Mouse (Mus musculus) urinary bladder, adult 2 months (tissue): ENCODE results near the gene Prss57. TPM values are rescaled to one million over a fixed set of nuclear protein-coding genes. Genes with fewer than 3 reads are reported as not detected.
A peak's percentile ranks its signal among the peaks of the same experiment; 100 is the strongest.

Experiments used
- DNase-seq: peaks from one replicate; pipeline ENCODE4 v3.0.0; 2022; ENCODE audit warnings: low spot score
- polyA plus RNA-seq: library from polyadenylated mRNA; depleted of rRNA; stranded (reverse); fragments of >200 nt; gene quantifications from 2 replicates; pipeline ENCODE4 v1.2.3, GENCODE M21; 2012; rRNA removed

Prss57 gene
- polyA plus RNA-seq, 1 experiment: 0.47 TPM

DNA sequence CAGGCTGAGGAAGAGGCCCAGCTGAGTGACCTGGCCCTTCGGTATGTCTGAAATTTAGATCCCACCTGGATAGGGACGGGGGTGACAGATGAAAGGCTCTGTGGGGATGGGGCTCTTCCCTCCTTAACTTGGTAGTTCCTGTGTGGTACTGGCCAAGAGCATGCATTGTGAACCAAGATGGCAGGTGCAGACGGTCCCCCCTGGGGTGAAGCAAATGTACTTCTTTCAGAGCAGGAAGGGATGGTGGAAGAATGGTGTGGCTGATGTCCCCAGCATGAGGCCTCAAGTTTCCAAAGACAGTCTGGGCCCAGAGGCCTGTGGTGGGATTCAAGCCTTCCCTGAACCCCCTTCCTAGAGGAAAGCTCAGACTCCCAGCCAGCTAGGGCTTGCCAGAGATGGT, 34.9 kb downstream of the Prss57 start:
- DNase-seq: no peak

DNA sequence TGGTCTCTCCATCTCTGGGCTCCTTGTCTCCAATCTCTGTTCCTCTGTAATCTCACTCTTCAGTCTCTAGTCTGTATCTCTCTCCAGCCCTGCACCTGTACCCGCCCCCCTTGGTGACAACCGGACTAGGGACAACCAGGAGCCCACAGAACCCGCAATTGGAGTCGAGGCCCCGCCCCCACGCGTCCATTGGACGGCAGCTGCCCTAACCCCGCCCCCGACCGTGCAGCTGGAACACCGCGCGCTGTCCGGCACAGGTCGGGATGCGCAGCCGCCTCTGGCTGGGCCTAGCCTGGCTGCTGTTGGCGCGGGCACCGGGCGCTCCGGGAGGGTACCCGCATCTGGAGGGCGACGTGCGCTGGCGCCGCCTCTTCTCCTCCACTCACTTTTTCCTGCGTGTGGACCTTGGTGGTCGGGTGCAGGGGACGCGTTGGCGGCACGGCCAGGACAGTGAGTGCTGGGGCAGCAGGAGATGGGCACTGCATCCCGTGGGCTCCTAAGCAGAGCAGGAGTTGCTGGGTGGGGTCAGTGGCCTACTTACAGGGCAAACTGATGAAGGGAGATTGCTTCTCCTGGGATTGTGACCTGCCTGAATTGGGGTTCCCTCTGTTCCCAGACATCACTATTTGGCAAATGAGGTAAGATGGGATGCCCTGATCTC, 35.8 kb downstream of the Prss57 start, which contains the start of gene Fgf22:
Fgf22 (plus strand) TSS at position 221 of the 661 bp plus-strand sequence.
- no peak for DNase-seq

DNA sequence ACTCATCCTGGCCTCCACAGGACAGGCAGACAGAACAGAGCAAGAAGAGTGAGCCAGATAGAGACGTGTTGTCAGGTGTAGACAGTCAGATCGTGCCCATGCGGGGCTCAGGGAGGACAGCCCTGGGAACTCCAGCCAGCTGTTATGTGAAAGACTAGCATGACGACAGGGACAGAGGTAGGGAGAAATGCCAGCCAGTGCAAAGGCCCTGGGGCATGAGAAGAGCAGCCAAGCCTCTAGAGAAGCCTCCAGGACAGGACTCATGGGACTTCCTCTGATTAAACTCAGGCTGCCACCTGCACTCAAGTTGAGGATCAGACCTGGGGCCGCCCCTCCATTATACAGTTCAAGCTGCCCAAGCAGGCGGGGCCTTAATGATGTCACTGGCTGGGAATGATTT, 42.3 kb downstream of the Prss57 start:
- DNase-seq: no peak

DNA sequence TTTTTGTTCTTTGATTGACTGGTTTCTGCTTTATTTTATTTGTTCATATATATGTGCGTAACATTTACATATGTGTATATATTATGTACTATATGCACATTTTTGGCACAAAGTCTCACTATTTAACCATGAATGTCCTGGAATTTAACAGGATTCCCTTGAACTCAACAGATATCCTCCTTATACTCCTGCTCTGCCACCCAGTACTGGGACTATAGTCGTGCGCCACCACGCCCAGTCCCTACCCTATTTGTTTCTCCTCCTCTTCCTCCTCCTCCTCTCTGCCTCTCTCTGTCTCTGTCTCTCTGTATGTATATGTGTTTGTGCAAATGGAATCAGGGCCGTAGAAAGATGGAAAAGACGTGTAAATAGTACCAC, 44.0 kb downstream of the Prss57 start:
- DNase-seq: no peak

DNA sequence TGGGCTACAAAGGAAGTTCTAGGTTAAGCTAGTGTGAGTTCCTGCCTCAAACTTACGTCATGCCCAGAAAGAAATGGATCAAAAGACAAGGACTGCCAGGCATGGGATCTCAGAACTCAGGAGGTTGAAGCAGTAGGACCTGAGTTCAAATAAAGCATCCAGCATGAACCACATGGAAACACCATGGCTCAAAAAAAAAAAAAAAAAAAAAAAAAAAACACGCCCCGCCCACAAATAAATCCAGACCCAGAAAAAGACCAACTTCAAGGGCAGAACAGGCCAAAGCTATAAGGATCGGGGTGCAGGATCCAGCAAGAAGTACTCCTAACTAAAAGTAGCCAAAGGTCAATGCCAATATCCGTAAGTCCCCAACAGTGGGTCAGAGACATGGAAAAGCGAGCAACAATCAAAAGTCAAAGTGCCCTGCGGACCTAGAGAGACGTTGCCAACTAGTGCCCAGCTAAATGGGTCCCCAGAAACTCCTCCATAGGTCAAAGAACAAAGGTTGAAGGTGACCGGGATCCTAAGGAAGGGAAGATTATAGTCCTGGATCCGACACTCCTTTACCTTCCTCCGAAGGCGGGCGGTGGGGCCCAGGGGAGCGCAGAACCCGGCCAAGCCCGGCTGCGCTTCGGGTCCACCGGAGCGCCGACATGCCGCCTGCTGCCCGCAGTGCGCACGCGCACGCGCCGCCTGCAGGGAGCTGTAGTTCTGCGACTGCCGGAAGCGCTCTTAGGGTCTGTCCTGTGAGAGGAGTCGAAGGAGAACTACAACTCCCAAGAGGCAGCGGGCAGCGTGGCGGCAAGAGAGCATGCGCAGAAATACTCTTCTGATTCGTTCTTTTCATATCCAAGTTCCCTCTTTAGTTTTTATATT, 44.6 kb downstream of the Prss57 start, which contains the start of gene Polrmt:
Polrmt (minus strand) TSS at position 684 of the 876 bp plus-strand sequence.
- peak; percentile 80 for DNase-seq

DNA sequence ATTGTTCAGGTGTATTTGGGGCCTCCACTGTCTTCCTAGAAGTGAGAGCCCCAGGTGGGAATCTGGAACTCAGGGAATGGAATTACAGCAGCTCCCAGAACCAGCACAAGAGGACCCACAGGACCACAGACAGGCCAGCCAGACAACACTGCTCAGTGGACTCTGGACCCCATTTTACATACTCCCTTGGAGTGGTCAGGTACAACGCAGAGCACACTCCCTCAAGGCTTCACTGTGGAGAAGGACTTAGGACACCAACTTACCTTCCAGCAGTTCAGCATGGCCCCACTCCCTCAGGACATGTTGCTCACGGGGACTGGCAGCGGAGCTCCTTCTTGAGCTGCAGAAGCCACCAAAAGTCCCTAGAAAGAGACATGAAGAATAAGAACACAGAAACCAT, 45.4 kb downstream of the Prss57 start:
- no peak for DNase-seq

DNA sequence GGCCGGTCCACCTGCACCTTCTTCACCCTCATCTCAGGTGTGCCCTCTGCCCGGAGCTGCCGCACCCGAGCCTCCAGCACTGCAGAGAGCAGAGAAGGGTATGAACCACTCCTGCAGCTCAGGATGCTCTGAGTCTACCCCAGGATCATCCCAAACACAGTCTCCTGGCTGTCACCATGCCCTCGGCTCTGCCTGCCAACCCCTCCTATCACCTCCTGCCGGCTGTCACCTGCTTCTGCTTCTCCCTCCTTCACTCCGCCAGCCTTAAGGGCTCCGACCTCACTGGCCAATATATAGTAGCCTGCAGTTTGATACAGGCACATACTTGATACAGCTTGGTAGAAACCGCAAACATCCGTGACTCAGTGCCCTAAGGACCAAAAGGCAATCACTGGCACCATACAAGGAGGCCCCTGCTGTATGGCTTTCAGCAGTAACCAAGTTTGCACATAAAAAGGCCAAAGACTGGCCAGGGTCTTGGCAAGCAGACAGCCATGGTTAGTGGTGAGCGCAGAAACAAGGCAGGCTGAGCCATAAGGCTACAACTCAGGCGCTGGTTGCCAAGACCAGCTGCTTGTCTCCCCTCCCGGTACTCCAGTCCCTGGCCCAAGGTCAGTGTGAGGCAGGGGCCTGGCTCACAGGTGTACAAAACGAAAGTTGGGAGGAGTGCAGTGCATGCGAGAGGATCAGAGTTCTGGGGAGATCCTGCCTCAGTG, 47.0 kb downstream of the Prss57 start:
- no peak for DNase-seq

DNA sequence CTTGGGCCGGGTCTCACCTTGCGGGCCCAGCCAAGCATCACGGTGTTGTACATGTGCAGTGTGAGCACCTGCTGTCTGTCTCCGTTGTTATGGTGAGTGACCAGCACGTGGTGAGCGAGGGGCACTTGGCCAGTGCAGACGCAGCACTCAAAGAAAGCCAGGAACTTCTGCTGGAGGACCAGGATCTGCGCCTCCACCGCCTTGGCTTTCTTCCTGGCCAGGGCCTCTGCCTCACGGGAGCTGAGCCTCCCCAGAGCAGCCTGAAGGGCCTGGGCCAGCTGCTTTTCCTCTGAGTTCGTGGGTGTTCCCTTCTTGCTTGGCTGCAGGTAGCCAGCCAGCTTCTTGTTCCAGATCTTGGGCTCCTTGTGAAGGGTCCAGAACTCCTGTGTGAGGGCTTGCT, 47.6 kb downstream of the Prss57 start:
- DNase-seq: no peak

DNA sequence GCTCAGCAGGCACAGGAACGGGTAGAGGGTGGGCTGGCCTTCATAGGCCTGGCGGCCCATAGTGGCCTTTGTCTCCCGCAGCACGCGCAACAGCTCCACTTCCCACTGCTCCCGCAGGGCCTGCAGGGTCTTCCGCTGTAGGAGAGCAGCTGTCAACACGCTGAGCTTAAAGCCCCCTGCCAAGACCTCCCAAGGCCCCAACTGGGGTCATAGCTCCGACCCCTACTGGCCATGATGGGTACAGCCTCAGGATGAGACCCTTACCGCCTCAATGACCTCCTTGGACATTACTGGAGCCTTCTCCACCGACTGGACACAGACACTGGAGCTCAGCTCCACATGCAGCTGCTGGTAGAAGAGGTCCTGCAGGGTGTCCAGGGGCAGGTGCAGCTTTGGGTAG, 49.9 kb downstream of the Prss57 start:
- DNase-seq: no peak

DNA sequence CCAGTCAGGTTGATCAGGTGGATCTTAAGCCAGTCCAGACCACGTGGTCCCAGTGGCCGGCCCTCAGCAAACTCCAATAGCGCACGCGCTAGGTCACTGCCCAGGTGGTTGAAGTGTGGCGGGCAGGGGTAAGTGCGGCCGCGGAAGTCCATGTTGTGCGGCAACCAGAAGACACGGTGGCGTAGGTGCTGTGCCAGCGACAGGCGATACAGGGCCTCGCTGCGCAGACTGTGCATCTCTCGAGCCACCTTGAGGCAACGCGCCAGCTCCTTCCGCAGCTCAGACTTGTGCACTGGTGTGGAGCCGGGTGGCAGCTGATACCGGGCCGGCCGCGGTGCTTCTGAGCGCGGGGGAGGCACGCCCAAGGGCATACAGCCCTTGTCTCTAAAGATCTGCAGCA, 51.5 kb downstream of the Prss57 start:
- DNase-seq: no peak

DNA sequence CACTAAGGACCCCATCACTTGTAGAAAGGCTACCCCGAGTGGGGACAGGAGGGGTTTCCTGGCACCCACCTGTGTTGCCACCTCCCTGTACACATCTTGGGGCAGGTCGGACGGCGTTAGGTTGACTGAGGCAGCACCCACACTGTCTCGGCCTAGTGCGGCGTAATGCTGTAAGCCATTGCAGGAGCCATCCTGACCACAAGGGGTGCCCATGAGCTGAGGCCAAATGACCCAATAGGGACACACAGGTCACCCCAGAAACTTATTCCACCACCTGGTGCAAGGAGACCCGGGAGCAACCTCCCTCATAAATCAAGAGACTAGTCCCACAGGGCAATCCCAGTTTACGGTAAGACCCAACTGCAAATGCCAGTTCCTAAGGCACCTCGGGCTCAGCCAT, 52.5 kb downstream of the Prss57 start:
- no peak for DNase-seq

DNA sequence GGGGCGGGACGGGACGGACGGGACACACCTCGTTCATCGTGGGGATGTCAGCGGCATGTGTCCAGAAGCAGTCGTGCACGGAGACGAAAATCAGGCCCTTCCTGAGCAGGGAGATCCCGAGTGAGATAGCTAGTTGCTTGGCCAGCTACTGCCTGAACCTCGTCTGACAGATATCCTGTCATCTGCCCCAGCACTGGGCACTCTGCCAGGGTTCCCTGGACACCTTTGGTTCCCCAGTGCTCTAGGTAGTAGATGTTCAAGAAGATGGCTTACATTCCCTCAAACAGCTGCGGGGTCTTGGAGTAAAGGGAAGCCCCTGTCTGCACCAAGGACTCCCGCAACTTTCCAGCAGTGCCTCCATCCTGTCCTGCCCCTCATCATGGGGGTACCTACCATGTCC, 54.1 kb downstream of the Prss57 start:
- no peak for DNase-seq

DNA sequence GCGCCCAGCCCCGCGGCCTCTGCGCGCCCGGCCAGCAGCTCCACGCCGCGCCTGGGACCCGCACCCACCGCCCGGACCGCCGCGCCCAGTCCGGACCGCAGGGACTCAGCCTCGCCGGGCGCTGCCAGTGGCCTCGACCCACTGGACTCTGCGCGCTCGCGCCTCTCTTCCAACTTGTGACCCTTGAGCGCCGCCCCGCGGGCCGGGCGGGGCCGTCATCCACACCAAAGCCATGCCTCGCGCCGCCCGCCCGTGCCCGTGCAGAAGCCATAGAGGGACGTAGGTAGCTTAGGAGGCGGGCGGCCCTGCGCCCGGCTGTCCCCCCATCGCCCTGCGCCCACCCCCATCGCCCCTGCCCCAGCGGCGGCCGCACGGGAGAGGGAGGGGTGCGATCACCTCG, 55.4 kb downstream of the Prss57 start:
- DNase-seq: no peak

DNA sequence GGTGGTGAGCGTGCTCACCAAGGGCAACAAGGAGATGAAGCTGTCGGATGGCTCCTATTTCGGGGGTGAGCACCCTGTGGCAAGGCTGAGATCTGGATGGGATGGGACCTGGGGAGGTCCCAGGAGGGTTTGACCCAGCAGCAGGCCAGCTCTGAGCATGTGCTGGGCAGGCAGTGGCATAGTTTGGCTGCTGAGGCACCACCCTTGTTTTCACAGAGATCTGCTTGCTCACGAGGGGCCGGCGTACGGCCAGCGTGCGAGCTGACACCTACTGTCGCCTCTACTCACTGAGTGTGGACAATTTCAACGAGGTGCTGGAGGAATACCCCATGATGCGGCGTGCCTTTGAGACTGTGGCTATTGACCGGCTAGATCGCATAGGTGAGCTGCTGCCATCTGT, 56.9 kb downstream of the Prss57 start:
- no peak for DNase-seq

DNA sequence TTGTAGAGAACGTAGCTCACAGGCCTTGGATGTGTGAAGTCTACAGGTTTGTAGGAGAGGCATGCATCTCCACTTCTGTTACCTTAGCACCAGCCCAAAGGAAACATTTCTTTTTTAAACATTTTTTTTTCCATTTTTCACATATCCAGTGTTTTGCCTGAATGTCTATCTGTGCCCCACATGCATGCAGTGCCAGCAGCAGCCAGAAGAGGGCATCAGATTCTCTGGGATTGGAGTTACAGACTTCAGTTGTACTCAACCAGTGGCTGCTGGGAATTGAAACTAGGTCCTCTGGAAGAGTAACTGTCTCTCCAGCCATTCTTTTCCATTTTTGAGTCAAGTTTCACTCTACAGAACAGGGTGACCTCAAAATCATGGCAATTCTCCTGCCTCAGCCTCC, 58.3 kb downstream of the Prss57 start:
- no peak for DNase-seq

Other genes with a start within 250 kb of the Prss57 start
- 54.3 and 59.5 TPM in 2 replicates for gene Mier2, start 235.8 kb downstream of the Prss57 start, polyA plus RNA-seq
- not detected in 2 replicates for gene Theg, start 203.6 kb downstream of the Prss57 start, polyA plus RNA-seq
- gene C2cd4c, start 176.9 kb downstream of the Prss57 start, polyA plus RNA-seq: 0.04 and 0.06 TPM in 2 replicates
- 7.4 and 7.6 TPM in 2 replicates for gene Shc2, start 153.0 kb downstream of the Prss57 start, polyA plus RNA-seq
- not detected in 2 replicates for gene Odf3l2, start 145.2 kb downstream of the Prss57 start, polyA plus RNA-seq
- gene Madcam1, start 126.4 kb downstream of the Prss57 start, polyA plus RNA-seq: not detected in 2 replicates
- 29.1 and 33.7 TPM in 2 replicates for gene Tpgs1, start 121.6 kb downstream of the Prss57 start, polyA plus RNA-seq
- 60.6 and 70.0 TPM in 2 replicates for gene Cdc34, start 108.8 kb downstream of the Prss57 start, polyA plus RNA-seq
- 1.1 and 1.4 TPM in 2 replicates for gene Gzmm, start 101.9 kb downstream of the Prss57 start, polyA plus RNA-seq
- 614 and 631 TPM in 2 replicates for gene Bsg, start 86.5 kb downstream of the Prss57 start, polyA plus RNA-seq
- gene Hcn2, start 74.3 kb downstream of the Prss57 start, polyA plus RNA-seq: 0.96 and 1.5 TPM in 2 replicates
- gene Polrmt, start 44.4 kb downstream of the Prss57 start, polyA plus RNA-seq: 28.5 and 31.7 TPM in 2 replicates
- gene Fgf22, start 35.9 kb downstream of the Prss57 start, polyA plus RNA-seq: 0.04 and 0.06 TPM in 2 replicates
- gene Rnf126, start 24.0 kb downstream of the Prss57 start, polyA plus RNA-seq: 54.5 and 59.4 TPM in 2 replicates
- gene Fstl3, start 13.7 kb downstream of the Prss57 start, polyA plus RNA-seq: 41.4 and 44.3 TPM in 2 replicates
- 52.6 and 77.5 TPM in 2 replicates for gene Palm, start 2.6 kb upstream of the Prss57 start, polyA plus RNA-seq
- 0.66 and 0.92 TPM in 2 replicates for gene Misp, start 30.0 kb upstream of the Prss57 start, polyA plus RNA-seq
- gene Ptbp1, start 63.5 kb upstream of the Prss57 start, polyA plus RNA-seq: 140 and 166 TPM in 2 replicates
- 0.62 and 1.0 TPM in 2 replicates for gene Prtn3, start 83.5 kb upstream of the Prss57 start, polyA plus RNA-seq
- 1.8 TPM in 2 replicates for gene Plppr3, start 83.7 kb upstream of the Prss57 start, polyA plus RNA-seq
- 0.19 TPM in 1 of 2 replicates, not detected in the other for gene Elane, start 95.3 kb upstream of the Prss57 start, polyA plus RNA-seq
- gene Cfd, start 99.9 kb upstream of the Prss57 start, polyA plus RNA-seq: 564 and 1,194 TPM in 2 replicates
- 31.7 and 40.9 TPM in 2 replicates for gene Med16, start 118.0 kb upstream of the Prss57 start, polyA plus RNA-seq
- gene Gm26602, start 119.9 kb upstream of the Prss57 start, polyA plus RNA-seq: not detected in 2 replicates
- 5.5 and 5.7 TPM in 2 replicates for gene Kiss1r, start 126.0 kb upstream of the Prss57 start, polyA plus RNA-seq
- gene R3hdm4, start 130.2 kb upstream of the Prss57 start, polyA plus RNA-seq: 140 and 147 TPM in 2 replicates
- 3.8 and 4.1 TPM in 2 replicates for gene Arid3a, start 136.1 kb upstream of the Prss57 start, polyA plus RNA-seq
- 23.5 and 25.0 TPM in 2 replicates for gene Wdr18, start 169.2 kb upstream of the Prss57 start, polyA plus RNA-seq
- 0.04 TPM in 1 of 2 replicates, not detected in the other for gene Grin3b, start 179.8 kb upstream of the Prss57 start, polyA plus RNA-seq
- 135 and 159 TPM in 2 replicates for gene Tmem259, start 193.4 kb upstream of the Prss57 start, polyA plus RNA-seq
- gene Cnn2, start 197.6 kb upstream of the Prss57 start, polyA plus RNA-seq: 173 and 185 TPM in 2 replicates
- gene Abca7, start 205.5 kb upstream of the Prss57 start, polyA plus RNA-seq: 7.5 and 9.2 TPM in 2 replicates
- gene Arhgap45, start 225.7 kb upstream of the Prss57 start, polyA plus RNA-seq: 18.9 and 23.0 TPM in 2 replicates
- 141 and 178 TPM in 2 replicates for gene Polr2e, start 248.8 kb upstream of the Prss57 start, polyA plus RNA-seq